Mouse (Mus musculus): Measurements from ENCODE around the gene Hnrnpf. TPM values are rescaled to one million over a fixed set of nuclear protein-coding genes. Genes with fewer than 3 reads are reported as not detected.

The Hnrnpf gene
- polyA plus RNA-seq, 1 experiment from 2014 or later: 393 TPM

GRCm38 (mm10) chr6:117934301-117934700 lies 34.2 kb downstream of the Hnrnpf start:
- no peak for ATAC-seq
- H3K27me3 ChIP-seq (replicated peaks; ENCODE audit: insufficient read depth, low read length): no peaks in the 10 kb centered on the region

GRCm38 (mm10) chr6:117935681-117936612 lies 35.8 kb downstream of the Hnrnpf start:
- Histone ChIP-seq H3K4me2 (replicated peaks; ENCODE audit: low read depth, low read length) (no peak overlapping the region), H3K27ac (ENCODE audit: low read length) (no peak overlapping the region), H3K4me1 (ENCODE audit: insufficient read depth, low read depth, low read length) (no peaks in the 10 kb centered on the region), H3K27me3 (replicated peaks; ENCODE audit: insufficient read depth, low read length) (no peaks in the 10 kb centered on the region), H3K4me3 (ENCODE audit: low read depth, low read length) (no peak overlapping the region), H3K9ac (replicated peaks; ENCODE audit: low read depth) (no peak overlapping the region), H3K9me3 (ENCODE audit: low read length) (no peaks in the 10 kb centered on the region), H3K36me3 (ENCODE audit: insufficient read depth, low read length) (no peaks in the 10 kb centered on the region)
- no peak for ATAC-seq
- WGBS: 69% methylated on average over 14 of the region's 14 CpGs
- DNase-seq (ENCODE audit: low spot score): no peak
- TF ChIP-seq EP300 (IDR thresholded peaks at IDR 0.05) (no peak), CTCF (IDR thresholded peaks at IDR 0.05) (no peak)

More at GRCm38 (mm10) chr6:117934301-117934700, 34.2 kb downstream of the Hnrnpf start:
- no peak for DNase-seq (ENCODE audit: low spot score)
- H3K4me3 ChIP-seq (ENCODE audit: low read depth, low read length): no peak overlapping the region
- WGBS: 79% methylated on average over 6 of the region's 6 CpGs
- H3K36me3 ChIP-seq (ENCODE audit: insufficient read depth, low read length): no peaks in the 10 kb centered on the region
- no peak overlapping the region for H3K4me2 ChIP-seq (replicated peaks; ENCODE audit: low read depth, low read length)
- H3K9me3 ChIP-seq (ENCODE audit: low read length): no peaks in the 10 kb centered on the region
- no peaks in the 10 kb centered on the region for H3K4me1 ChIP-seq (ENCODE audit: insufficient read depth, low read depth, low read length)
- H3K9ac ChIP-seq (replicated peaks; ENCODE audit: low read depth): no peak overlapping the region
- TF ChIP-seq CTCF (IDR thresholded peaks at IDR 0.05) (no peak), EP300 (IDR thresholded peaks at IDR 0.05) (no peak)
- no peak overlapping the region for H3K27ac ChIP-seq (ENCODE audit: low read length)

- DNase-seq (ENCODE audit: low spot score) (peak; percentile 59), ATAC-seq (peak; percentile 88)
- Histone ChIP-seq H3K9ac (replicated peaks; ENCODE audit: low read depth) (no peak within 1 kb of the TSS), H3K4me2 (replicated peaks; ENCODE audit: low read depth, low read length) (no peak within 1 kb of the TSS), H3K4me3 (ENCODE audit: low read depth, low read length) (no peak within 1 kb of the TSS), H3K36me3 (ENCODE audit: insufficient read depth, low read length) (no peaks in the 10 kb centered on the region), H3K4me1 (ENCODE audit: insufficient read depth, low read depth, low read length) (no peaks in the 10 kb centered on the region), H3K27me3 (replicated peaks; ENCODE audit: insufficient read depth, low read length) (no peaks in the 10 kb centered on the region), H3K9me3 (ENCODE audit: low read length) (no peaks in the 10 kb centered on the region), H3K27ac (ENCODE audit: low read length) (0 out of 2 replicates have a peak within 1 kb of the TSS, but pooled peaks have one; percentile 26)
- WGBS: 45% methylated on average over 10 of the region's 10 CpGs
- TF ChIP-seq EP300 (IDR thresholded peaks at IDR 0.05): no peak
- TF ChIP-seq CTCF (IDR thresholded peaks at IDR 0.05): no peak
Measured at GRCm38 (mm10) chr6:117937222-117937932, 37.3 kb downstream of the Hnrnpf start, which contains the start of gene Fxyd4. Fxyd4 (minus strand) TSS chr6:117937692.

- Histone ChIP-seq H3K27ac (ENCODE audit: low read length) (no peak overlapping the region), H3K4me2 (replicated peaks; ENCODE audit: low read depth, low read length) (no peak overlapping the region), H3K36me3 (ENCODE audit: insufficient read depth, low read length) (no peaks in the 10 kb centered on the region), H3K27me3 (replicated peaks; ENCODE audit: insufficient read depth, low read length) (no peaks in the 10 kb centered on the region), H3K4me3 (ENCODE audit: low read depth, low read length) (no peak overlapping the region), H3K4me1 (ENCODE audit: insufficient read depth, low read depth, low read length) (no peaks in the 10 kb centered on the region), H3K9ac (replicated peaks; ENCODE audit: low read depth) (no peak overlapping the region), H3K9me3 (ENCODE audit: low read length) (no peaks in the 10 kb centered on the region)
- ATAC-seq (no peak), DNase-seq (ENCODE audit: low spot score) (no peak)
- WGBS: 78% methylated on average over 10 of the region's 10 CpGs
- TF ChIP-seq CTCF (IDR thresholded peaks at IDR 0.05) (no peak), EP300 (IDR thresholded peaks at IDR 0.05) (no peak)
Measured at GRCm38 (mm10) chr6:117938951-117939350, 38.8 kb downstream of the Hnrnpf start.

- no peaks in the 10 kb centered on the region for H3K27me3 ChIP-seq (replicated peaks; ENCODE audit: insufficient read depth, low read length)
- H3K4me2 ChIP-seq (replicated peaks; ENCODE audit: low read depth, low read length): no peak overlapping the region
- 83% methylated on average over 10 of the region's 10 CpGs for WGBS
- H3K27ac ChIP-seq (ENCODE audit: low read length): no peak overlapping the region
- H3K4me3 ChIP-seq (ENCODE audit: low read depth, low read length): no peak overlapping the region
- H3K36me3 ChIP-seq (ENCODE audit: insufficient read depth, low read length): no peaks in the 10 kb centered on the region
- no peaks in the 10 kb centered on the region for H3K9me3 ChIP-seq (ENCODE audit: low read length)
- H3K9ac ChIP-seq (replicated peaks; ENCODE audit: low read depth): no peak overlapping the region
- no peaks in the 10 kb centered on the region for H3K4me1 ChIP-seq (ENCODE audit: insufficient read depth, low read depth, low read length)
- DNase-seq (ENCODE audit: low spot score) (no peak), ATAC-seq (no peak)
- TF ChIP-seq EP300 (IDR thresholded peaks at IDR 0.05) (no peak), CTCF (IDR thresholded peaks at IDR 0.05) (no peak)
Measured at GRCm38 (mm10) chr6:117942769-117943168, 42.6 kb downstream of the Hnrnpf start.

GRCm38 (mm10) chr6:117943899-117944298 lies 43.8 kb downstream of the Hnrnpf start:
- H3K9ac ChIP-seq (replicated peaks; ENCODE audit: low read depth): no peak overlapping the region
- no peaks in the 10 kb centered on the region for H3K27me3 ChIP-seq (replicated peaks; ENCODE audit: insufficient read depth, low read length)
- H3K4me3 ChIP-seq (ENCODE audit: low read depth, low read length): no peak overlapping the region
- WGBS: 76% methylated on average over 2 of the region's 2 CpGs
- no peaks in the 10 kb centered on the region for H3K4me1 ChIP-seq (ENCODE audit: insufficient read depth, low read depth, low read length)
- no peak overlapping the region for H3K4me2 ChIP-seq (replicated peaks; ENCODE audit: low read depth, low read length)
- ATAC-seq (no peak), DNase-seq (ENCODE audit: low spot score) (no peak)
- no peaks in the 10 kb centered on the region for H3K36me3 ChIP-seq (ENCODE audit: insufficient read depth, low read length)
- no peak for TF ChIP-seq CTCF (IDR thresholded peaks at IDR 0.05)
- no peak for TF ChIP-seq EP300 (IDR thresholded peaks at IDR 0.05)
- H3K9me3 ChIP-seq (ENCODE audit: low read length): no peaks in the 10 kb centered on the region
- H3K27ac ChIP-seq (ENCODE audit: low read length): no peak overlapping the region

Data from lung, postnatal 0 days (tissue).